Mouse (Mus musculus) intestine, postnatal 0 days (tissue): ENCODE measurements around the gene Sh3bp4. TPM values are rescaled to one million over a fixed set of nuclear protein-coding genes. Genes with fewer than 3 reads are reported as not detected.

ENCODE experiments used
- ATAC-seq: fragments of 200-750 bp; cut with Nextera tagmentation; 2 replicates; pipeline ENCODE4 v1.8.0; 2017; ENCODE audit warnings: mild to moderate bottlenecking, moderate TSS enrichment, moderate library complexity
- H3K27ac ChIP-seq: fragments of 300-500 bp; sonication (generic); 2 replicates; pipeline ENCODE4 v1.5.1; 2014; ENCODE audit warnings: mild to moderate bottlenecking, low read depth, low read length, moderate library complexity
- H3K27me3 ChIP-seq: fragments of 300-500 bp; sonication (generic); replicated peaks from 2 replicates; pipeline ENCODE4 v1.6.1; 2014; ENCODE audit warnings: low read length, mixed read lengths; ENCODE audit not compliant: control insufficient read depth, insufficient read depth
- H3K36me3 ChIP-seq: fragments of 300-500 bp; sonication (generic); 2 replicates; pipeline ENCODE4 v1.6.1; 2014; ENCODE audit warnings: mild to moderate bottlenecking, moderate library complexity; ENCODE audit not compliant: control insufficient read depth, insufficient read depth
- H3K4me1 ChIP-seq: fragments of 300-500 bp; sonication (generic); replicated peaks from 2 replicates; pipeline ENCODE4 v1.6.1; 2014; ENCODE audit warnings: antibody characterized with exemption, low read length, mixed read lengths; ENCODE audit not compliant: control insufficient read depth, insufficient read depth
- H3K4me2 ChIP-seq: fragments of 300-500 bp; sonication (generic); replicated peaks from 2 replicates; pipeline ENCODE4 v1.6.1; 2014; ENCODE audit warnings: low read depth, mild to moderate bottlenecking, moderate library complexity
- H3K4me3 ChIP-seq: fragments of 300-500 bp; sonication (generic); 2 replicates; pipeline ENCODE4 v1.5.1; 2014; ENCODE audit warnings: low read depth, low read length
- H3K9ac ChIP-seq: fragments of 300-500 bp; sonication (generic); 2 replicates; pipeline ENCODE4 v1.6.1; 2014; ENCODE audit warnings: mild to moderate bottlenecking, low read depth, low read length
- H3K9me3 ChIP-seq: fragments of 300-500 bp; sonication (generic); 2 replicates; pipeline ENCODE4 v1.6.1; 2016; ENCODE audit warnings: mixed run types; ENCODE audit not compliant: control insufficient read depth
- CTCF ChIP-seq: sonication (generic); IDR thresholded peaks from 2 replicates; pipeline ENCODE4 v1.5.1; 2016; ENCODE audit warnings: low read depth, mild to moderate bottlenecking, control low read depth, antibody characterized with exemption, moderate library complexity
- whole genome bisulfite sequencing: fragments of 180-500 bp; shearing (Covaris S2); extraction: QIAGEN DNeasy Blood & Tissue Kit; methylation state at CpG from one replicate; pipeline ENCODE4 v1.1.7; 2014; 5-methylcytosine and 5-hydroxymethylcytosine counted together
- polyA plus RNA-seq: library from polyadenylated mRNA; unstranded; fragments of >200 nt; fragmentation: Nextera tagmentation; extraction: Ambion mirVana; gene quantifications from 2 replicates; pipeline ENCODE4 v1.2.1, GENCODE M21; 2015

Gene Sh3bp4
- polyA plus RNA-seq, 1 experiment from 2014 or later = 6.1 TPM

DNA sequence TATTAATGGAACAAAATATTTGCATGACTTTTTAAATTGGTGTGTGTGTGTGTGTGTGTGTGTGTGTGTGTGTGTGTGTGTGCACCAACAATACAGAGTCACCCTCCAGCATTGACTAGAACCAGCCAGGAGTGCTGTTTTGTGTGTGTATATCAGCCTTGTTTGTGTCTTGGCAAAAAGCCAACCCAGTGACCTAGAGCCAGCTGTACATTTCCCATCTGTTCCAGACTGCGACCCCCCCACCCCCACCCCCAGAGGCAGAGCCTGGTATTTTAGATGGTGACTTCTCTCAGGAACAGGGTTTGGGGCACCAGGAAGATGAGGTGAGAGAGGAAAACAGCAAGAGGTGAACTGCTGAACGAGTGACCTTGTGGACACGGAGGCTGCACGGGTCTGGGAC is 24.2 kb downstream of the Sh3bp4 start:
- Histone ChIP-seq H3K4me1 (peaks cover 17% of the 10 kb centered on the region), H3K27me3 (no peaks in the 10 kb centered on the region), H3K9ac (no peak overlapping the region), H3K9me3 (no peaks in the 10 kb centered on the region), H3K27ac (no peak overlapping the region), H3K4me3 (no peak overlapping the region), H3K36me3 (no peaks in the 10 kb centered on the region), H3K4me2 (no peak overlapping the region)
- no peak for ATAC-seq
- no peak for TF ChIP-seq CTCF
- 42% methylated on average over 4 of the region's 4 CpGs for WGBS

DNA sequence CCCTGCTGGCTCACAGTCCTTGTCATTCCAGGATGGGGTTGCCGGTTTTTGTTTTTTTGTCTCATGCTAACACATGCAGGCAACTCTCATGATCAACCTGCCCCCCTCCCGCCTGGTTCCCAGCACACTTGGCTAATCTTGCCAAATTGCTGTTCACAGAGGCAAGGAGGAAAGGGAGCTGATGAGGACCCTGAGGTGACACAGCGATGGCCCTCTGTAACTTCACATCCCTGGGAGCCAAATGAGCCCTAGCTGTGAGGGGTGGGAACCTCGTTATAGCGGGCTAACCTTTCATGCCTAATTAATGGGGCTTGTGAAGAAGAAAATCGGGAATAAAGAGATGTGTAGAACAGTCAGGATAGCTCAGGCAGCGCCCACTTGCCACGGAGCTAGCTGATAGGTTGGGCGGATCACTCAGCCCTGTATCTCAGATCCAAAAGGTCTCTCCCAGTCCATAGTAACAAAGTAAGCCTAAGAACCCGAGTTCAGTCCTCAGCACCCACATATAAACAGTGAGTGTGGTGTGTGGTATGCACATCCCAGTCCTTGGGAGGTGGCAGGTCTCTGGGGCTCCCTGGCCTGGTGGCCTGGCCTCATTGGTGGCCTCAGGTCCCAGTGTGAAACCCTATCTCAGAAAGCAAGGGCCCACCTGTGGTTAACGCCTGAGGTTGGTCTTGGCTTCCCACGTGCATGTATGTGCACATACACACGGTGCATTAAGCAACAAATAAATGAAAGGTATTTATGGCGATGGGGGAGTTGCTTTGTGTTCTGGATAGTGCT is 25.6 kb downstream of the Sh3bp4 start:
- 55% methylated on average over 14 of the region's 14 CpGs for WGBS
- no peaks in the 10 kb centered on the region for H3K27me3 ChIP-seq
- no peak overlapping the region for H3K4me2 ChIP-seq
- no peaks in the 10 kb centered on the region for H3K36me3 ChIP-seq
- H3K4me3 ChIP-seq = no peak overlapping the region
- peaks cover 17% of the 10 kb centered on the region for H3K4me1 ChIP-seq
- H3K27ac ChIP-seq = no peak overlapping the region
- no peaks in the 10 kb centered on the region for H3K9me3 ChIP-seq
- no peak overlapping the region for H3K9ac ChIP-seq
- ATAC-seq = no peak
- no peak for TF ChIP-seq CTCF

DNA sequence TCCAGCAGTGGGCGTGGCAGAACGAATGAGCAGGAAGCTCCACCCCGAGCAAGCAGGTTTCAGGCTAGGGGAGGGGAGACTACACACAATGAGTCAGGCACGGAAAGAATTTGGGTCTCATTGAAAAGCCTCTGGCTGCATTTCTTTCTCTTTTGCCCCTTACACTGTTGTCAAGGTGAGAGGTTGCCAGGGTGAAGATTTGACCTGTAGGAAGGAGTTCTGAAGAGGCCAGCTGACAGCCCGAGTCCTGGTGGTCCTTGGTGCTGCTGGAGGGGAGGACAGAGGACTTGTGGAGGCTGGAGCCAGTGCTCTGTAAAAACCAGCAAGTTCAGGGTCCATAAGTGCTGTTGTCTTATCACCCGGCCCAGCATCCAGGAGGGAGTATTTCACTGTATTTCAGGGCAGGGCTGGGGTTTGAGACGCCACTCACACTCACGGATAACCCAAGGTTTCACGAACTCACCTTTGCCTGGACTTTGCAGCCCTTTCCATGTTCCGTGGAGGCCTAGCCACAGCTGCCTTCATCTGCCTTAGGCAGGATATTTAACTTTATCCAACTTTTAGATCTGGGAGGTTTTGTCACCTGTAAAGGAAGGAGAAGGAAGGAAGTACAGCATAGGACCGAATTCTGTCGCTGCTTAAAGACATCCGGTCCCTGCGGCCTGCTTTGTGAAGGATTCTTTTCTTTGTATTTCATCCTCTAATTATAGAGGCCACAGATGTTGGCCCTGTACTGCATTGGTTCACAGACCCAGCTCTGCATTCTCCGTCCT is 32.2 kb downstream of the Sh3bp4 start:
- no peaks in the 10 kb centered on the region for H3K36me3 ChIP-seq
- H3K4me3 ChIP-seq = no peak overlapping the region
- H3K4me1 ChIP-seq = no peaks in the 10 kb centered on the region
- no peak overlapping the region for H3K9ac ChIP-seq
- no peak overlapping the region for H3K27ac ChIP-seq
- H3K9me3 ChIP-seq = no peaks in the 10 kb centered on the region
- 58% methylated on average over 13 of the region's 15 CpGs for WGBS
- no peaks in the 10 kb centered on the region for H3K27me3 ChIP-seq
- no peak overlapping the region for H3K4me2 ChIP-seq
- ATAC-seq = no peak
- TF ChIP-seq CTCF = no peak

DNA sequence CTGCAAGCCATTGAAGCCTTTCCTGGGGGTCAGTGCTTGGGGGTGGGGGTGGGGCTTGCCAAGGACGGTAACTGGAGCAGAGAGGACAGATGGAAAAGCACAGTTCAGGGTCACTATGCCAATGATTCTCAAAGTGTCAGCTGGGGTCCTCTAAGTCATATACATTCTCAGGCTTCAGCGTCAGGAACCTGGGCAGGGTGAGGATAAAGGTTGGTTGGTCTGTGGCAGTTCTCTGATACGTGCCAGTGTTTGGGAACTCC is 32.7 kb downstream of the Sh3bp4 start:
- Histone ChIP-seq H3K27me3 (no peaks in the 10 kb centered on the region), H3K9me3 (no peaks in the 10 kb centered on the region), H3K4me1 (0 out of 2 replicates have a peak, but pooled peaks cover 5% of the 10 kb centered on the region), H3K9ac (no peak overlapping the region), H3K36me3 (no peaks in the 10 kb centered on the region), H3K4me2 (no peak overlapping the region), H3K4me3 (no peak overlapping the region), H3K27ac (no peak overlapping the region)
- WGBS = 57% methylated on average over 3 of the region's 3 CpGs
- ATAC-seq = no peak
- no peak for TF ChIP-seq CTCF

DNA sequence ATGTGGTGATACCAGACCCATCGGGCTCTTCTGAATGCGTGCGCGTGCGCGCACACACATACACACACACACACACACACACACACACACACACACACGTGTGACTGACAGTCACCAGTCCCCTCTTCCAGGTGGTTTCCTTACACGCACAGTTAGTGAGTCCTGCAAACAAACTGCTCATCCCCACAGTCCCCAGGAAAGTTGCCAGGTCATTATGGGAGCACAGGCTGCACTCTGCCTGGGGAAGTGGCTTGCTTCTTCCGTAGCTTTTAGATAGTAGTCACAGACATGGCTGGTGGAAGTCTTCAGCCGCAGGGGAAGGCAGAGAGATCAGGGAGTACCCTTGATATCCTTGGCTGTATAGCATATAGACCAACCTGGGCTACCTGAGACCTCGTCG is 33.3 kb downstream of the Sh3bp4 start:
- Histone ChIP-seq H3K4me1 (peaks cover 5% of the 10 kb centered on the region), H3K9ac (no peak overlapping the region), H3K9me3 (no peaks in the 10 kb centered on the region), H3K27me3 (no peaks in the 10 kb centered on the region), H3K27ac (no peak overlapping the region), H3K4me3 (no peak overlapping the region), H3K4me2 (no peak overlapping the region), H3K36me3 (no peaks in the 10 kb centered on the region)
- 71% methylated on average over 12 of the region's 12 CpGs for WGBS
- TF ChIP-seq CTCF = no peak
- ATAC-seq = no peak

DNA sequence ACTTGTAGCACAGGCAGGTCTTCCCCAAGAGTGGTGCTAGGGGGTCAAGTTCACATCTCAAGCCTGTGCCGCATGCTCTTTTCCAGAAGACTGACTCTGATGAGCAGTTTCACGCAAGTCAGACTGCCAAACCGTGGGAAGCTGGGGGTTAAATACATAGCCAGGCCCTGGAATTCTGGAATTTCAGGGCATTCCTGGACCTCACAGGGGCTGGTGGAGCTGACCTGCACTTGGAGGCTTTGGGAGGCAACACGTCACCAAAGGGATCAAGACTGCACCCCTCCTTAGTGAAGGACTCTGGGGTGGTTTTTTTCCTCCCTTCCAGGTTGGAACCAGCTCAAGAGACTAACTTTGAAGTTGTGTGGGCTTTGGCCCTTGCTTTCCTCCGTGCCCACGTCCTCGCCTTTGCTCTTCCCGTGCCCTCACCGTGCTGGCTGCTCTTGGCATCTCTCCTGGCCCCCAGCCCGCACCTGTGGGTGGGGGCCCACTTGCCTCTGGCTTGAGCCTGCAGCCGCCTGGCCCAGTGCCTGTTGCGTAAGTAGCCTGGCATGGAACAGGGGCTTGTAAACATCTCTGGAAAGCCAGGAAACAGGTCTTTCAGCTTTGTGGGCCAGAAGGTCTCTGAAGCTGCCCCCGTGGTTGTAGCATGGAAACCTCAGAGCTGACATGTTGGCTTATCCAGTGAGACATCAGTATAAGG is 34.0 kb downstream of the Sh3bp4 start:
- no peak for TF ChIP-seq CTCF
- Histone ChIP-seq H3K27ac (no peak overlapping the region), H3K36me3 (no peaks in the 10 kb centered on the region), H3K4me3 (no peak overlapping the region), H3K4me2 (no peak overlapping the region), H3K27me3 (no peaks in the 10 kb centered on the region), H3K4me1 (peaks cover 5% of the 10 kb centered on the region), H3K9ac (no peak overlapping the region), H3K9me3 (no peaks in the 10 kb centered on the region)
- no peak for ATAC-seq
- WGBS = 64% methylated on average over 13 of the region's 13 CpGs
